Mouse (Mus musculus) intestine, embryonic 15.5 days (tissue): ENCODE results near the gene Cep97. TPM values are rescaled to one million over a fixed set of nuclear protein-coding genes. Genes with fewer than 3 reads are reported as not detected.

Source experiments
- ATAC-seq: fragments of 200-750 bp; cut with Nextera tagmentation; 2 replicates; pipeline ENCODE4 v1.8.0; 2017; ENCODE audit warnings: moderate TSS enrichment, moderate library complexity
- H3K27ac ChIP-seq: fragments of 300-500 bp; sonication (generic); 2 replicates; pipeline ENCODE4 v1.5.1; 2015; ENCODE audit warnings: mild to moderate bottlenecking, inconsistent platforms
- H3K27me3 ChIP-seq: fragments of 300-500 bp; sonication (generic); replicated peaks from 2 replicates; pipeline ENCODE4 v1.6.1; 2015; ENCODE audit warnings: inconsistent platforms
- H3K36me3 ChIP-seq: fragments of 300-500 bp; sonication (generic); 2 replicates; pipeline ENCODE4 v1.6.1; 2015; ENCODE audit warnings: inconsistent platforms
- H3K4me1 ChIP-seq: fragments of 300-500 bp; sonication (generic); replicated peaks from 2 replicates; pipeline ENCODE4 v1.6.1; 2015; ENCODE audit warnings: inconsistent platforms
- H3K4me2 ChIP-seq: fragments of 300-500 bp; sonication (generic); replicated peaks from 2 replicates; pipeline ENCODE4 v1.6.1; 2015; ENCODE audit warnings: mild to moderate bottlenecking, inconsistent platforms
- H3K4me3 ChIP-seq: fragments of 300-500 bp; sonication (generic); replicated peaks from 2 replicates; pipeline ENCODE4 v1.5.1; 2015; ENCODE audit warnings: inconsistent platforms
- H3K9ac ChIP-seq: fragments of 300-500 bp; sonication (generic); 2 replicates; pipeline ENCODE4 v1.6.1; 2015; ENCODE audit warnings: inconsistent platforms
- H3K9me3 ChIP-seq: fragments of 300-500 bp; sonication (generic); 2 replicates; pipeline ENCODE4 v1.6.1; 2016; ENCODE audit warnings: inconsistent platforms
- WGBS: fragments of 180-500 bp; shearing (Covaris S2); methylation state at CpG from one replicate; pipeline ENCODE4 v1.1.7; 2015; 5-methylcytosine and 5-hydroxymethylcytosine counted together
- polyA plus RNA-seq: library from polyadenylated mRNA; unstranded; fragments of >200 nt; fragmentation: Nextera tagmentation; extraction: Ambion mirVana; gene quantifications from 2 replicates; pipeline ENCODE4 v1.2.1, GENCODE M21; 2015

The Cep97 gene
- polyA plus RNA-seq, 1 experiment from 2014 or later = 6.7 TPM

DNA sequence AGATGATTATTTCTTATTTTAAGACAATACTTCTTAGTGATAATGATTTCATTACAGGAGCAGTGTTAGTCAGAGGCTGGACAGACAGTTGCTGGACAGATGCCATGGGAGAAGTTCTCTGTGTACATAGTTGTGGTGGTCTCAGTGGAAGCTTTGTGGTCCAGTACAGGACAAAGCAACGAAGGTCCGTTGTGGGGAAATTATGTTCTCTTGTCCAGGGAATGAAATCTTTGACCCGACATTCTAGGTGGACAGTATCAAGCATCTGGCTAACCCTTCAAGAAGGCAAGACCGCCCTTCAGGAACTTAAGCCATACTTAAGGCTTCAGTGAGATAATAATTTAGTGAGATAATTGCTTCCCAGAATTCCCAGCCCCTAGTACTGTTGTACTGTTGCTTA, 4.1 kb upstream of the Cep97 start:
- no peak for ATAC-seq
- Histone ChIP-seq H3K4me3 (no peak overlapping the region), H3K27ac (no peak overlapping the region), H3K36me3 (no peaks in the 10 kb centered on the region), H3K4me2 (no peak overlapping the region), H3K27me3 (no peaks in the 10 kb centered on the region), H3K4me1 (no peaks in the 10 kb centered on the region), H3K9me3 (no peaks in the 10 kb centered on the region), H3K9ac (no peak overlapping the region)
- WGBS = 84% methylated on average over 4 of the region's 4 CpGs

DNA sequence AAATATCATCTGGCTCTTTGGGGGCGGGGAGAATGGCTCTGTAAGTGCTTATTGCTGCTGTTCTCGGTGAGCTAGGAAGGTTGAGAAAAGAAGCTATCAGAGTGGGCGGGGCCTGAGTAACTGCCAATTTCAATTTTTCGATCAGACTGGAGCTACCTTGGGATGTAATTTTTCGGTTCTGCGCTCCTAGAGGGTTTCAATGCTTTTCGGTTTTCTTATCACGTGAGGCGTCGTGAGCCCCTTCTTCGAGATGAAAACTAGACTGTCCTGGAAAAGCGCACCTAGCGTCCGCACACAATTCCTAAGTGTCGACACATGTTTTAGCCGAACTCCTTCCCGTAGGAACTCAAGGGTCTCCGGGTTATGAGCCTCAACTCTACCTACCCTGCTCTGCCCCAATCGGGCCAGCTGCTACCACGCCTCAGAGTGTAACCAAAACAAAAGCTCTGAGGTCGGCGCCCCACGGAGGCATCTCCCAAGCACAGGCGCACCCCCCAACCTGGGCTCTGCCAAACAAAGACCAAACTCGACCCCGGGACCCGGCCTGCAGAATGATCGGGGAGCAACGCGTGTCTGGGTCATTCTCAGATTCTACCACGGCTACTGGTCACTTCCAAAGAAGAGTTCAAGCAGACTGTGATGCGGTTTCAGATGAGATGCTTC, 843 bp downstream of the Cep97 start:
- peak; percentile 63 for ATAC-seq
- under 1% methylated on average over 32 of the region's 32 CpGs for WGBS
- peak overlapping the region; percentile 71 for H3K4me3 ChIP-seq
- peak overlapping the region; percentile 69 for H3K9ac ChIP-seq
- H3K36me3 ChIP-seq = no peaks in the 10 kb centered on the region
- no peaks in the 10 kb centered on the region for H3K27me3 ChIP-seq
- H3K9me3 ChIP-seq = no peaks in the 10 kb centered on the region
- H3K27ac ChIP-seq = no peak overlapping the region
- no peaks in the 10 kb centered on the region for H3K4me1 ChIP-seq
- H3K4me2 ChIP-seq = peak overlapping the region; percentile 80

DNA sequence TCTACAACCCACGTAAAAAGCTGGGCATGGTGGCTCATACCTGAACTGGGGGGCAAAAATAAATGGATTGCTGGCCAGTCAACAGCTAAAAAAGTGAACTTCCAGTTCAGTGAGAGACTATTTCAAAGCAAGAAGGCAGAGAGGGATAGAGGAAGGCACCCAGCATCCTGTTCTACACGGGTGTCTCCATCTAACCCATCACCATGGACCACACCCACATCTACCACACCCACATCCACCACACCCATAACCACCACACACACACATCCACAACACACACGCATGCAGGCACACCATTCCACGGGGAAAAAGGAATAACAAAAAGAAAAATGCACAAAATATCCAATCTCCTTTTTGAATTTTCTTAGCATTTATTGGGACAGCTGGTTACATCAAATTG, 10.6 kb downstream of the Cep97 start:
- Histone ChIP-seq H3K4me1 (no peaks in the 10 kb centered on the region), H3K4me3 (no peak overlapping the region), H3K9ac (no peak overlapping the region), H3K27ac (no peak overlapping the region), H3K9me3 (no peaks in the 10 kb centered on the region), H3K27me3 (no peaks in the 10 kb centered on the region), H3K4me2 (no peak overlapping the region), H3K36me3 (peaks cover 3% of the 10 kb centered on the region; the same call in 1 of the 2 replicates)
- 87% methylated on average over 4 of the region's 4 CpGs for WGBS
- no peak for ATAC-seq

DNA sequence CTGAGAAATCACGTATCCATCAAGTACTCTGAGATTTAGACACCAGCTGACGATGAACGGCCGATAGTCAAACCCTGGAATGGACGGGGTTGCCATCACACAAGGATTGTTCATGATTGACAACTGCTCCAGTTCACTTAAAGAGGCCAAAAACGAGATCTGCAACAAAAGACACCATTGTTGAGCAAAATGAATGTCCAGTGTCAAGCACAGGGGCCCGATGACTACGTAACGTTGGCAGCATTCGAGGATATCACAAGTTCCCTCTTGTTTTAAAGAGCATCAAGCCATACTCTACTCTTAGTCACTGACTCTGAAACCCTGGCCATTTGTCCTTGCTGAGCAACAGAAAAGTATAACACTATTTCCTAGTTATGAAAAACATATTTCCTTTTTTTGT, 12.6 kb downstream of the Cep97 start:
- 91% methylated on average over 10 of the region's 10 CpGs for WGBS
- ATAC-seq = no peak
- H3K36me3 ChIP-seq = peaks cover 3% of the 10 kb centered on the region; the same call in 1 of the 2 replicates
- no peaks in the 10 kb centered on the region for H3K9me3 ChIP-seq
- H3K9ac ChIP-seq = no peak overlapping the region
- no peaks in the 10 kb centered on the region for H3K4me1 ChIP-seq
- H3K27me3 ChIP-seq = no peaks in the 10 kb centered on the region
- H3K4me2 ChIP-seq = no peak overlapping the region
- H3K27ac ChIP-seq = no peak overlapping the region
- H3K4me3 ChIP-seq = no peak overlapping the region

DNA sequence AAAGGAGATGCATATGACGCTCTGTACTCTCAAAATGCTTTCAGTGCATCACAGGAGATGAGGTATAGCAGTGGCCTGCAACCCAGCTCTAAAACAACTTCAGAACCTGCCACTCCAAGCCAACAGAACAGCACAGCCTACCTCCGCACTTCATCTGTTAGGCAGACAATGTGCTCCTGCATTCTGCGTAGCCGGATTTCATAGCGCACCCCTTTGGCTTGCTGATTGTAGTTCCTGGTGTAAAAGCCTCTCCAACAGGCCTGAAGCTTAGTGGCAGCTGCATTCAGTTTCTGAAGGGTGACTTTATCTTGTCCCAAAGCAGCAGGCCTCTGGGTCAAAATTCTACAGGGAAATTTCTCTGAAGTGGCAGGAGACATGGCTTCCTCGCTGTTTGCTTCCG, 19.9 kb downstream of the Cep97 start:
- Histone ChIP-seq H3K9me3 (no peaks in the 10 kb centered on the region), H3K9ac (no peak overlapping the region), H3K4me1 (no peaks in the 10 kb centered on the region), H3K27me3 (no peaks in the 10 kb centered on the region), H3K4me2 (no peak overlapping the region), H3K27ac (no peak overlapping the region), H3K36me3 (0 out of 2 replicates have a peak, but pooled peaks cover 6% of the 10 kb centered on the region), H3K4me3 (no peak overlapping the region)
- WGBS = 94% methylated on average over 7 of the region's 7 CpGs
- no peak for ATAC-seq

DNA sequence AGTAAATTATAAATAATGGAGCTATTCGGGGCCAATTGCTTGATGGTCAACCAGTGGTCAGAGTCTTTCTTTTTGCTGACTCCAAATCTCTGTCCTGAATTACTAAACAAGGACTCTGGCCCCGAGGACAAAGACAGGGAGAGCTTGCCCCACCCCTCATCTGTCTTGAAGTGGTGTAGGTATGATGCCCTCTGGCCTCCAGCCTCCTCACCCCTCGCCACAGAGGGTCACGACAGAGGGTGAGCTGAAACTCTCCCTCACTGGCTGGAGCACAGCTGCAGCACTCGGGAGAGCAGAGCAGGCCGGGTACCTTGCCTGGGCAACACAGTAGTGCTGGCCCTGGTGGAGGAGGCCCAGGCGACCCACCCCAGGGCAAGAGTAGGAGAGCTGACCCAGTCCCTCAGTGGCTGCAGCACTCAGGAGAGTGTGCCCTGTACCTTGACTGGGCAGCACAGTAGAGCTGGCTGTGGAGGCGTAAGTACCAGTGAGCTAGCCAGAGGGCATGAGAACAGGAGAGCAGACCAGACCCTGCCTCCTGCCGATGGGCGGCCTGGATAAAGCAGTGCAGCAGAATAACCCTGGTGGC, 24.4 kb downstream of the Cep97 start:
- H3K27ac ChIP-seq = no peak overlapping the region
- 89% methylated on average over 10 of the region's 10 CpGs for WGBS
- no peak for ATAC-seq

DNA sequence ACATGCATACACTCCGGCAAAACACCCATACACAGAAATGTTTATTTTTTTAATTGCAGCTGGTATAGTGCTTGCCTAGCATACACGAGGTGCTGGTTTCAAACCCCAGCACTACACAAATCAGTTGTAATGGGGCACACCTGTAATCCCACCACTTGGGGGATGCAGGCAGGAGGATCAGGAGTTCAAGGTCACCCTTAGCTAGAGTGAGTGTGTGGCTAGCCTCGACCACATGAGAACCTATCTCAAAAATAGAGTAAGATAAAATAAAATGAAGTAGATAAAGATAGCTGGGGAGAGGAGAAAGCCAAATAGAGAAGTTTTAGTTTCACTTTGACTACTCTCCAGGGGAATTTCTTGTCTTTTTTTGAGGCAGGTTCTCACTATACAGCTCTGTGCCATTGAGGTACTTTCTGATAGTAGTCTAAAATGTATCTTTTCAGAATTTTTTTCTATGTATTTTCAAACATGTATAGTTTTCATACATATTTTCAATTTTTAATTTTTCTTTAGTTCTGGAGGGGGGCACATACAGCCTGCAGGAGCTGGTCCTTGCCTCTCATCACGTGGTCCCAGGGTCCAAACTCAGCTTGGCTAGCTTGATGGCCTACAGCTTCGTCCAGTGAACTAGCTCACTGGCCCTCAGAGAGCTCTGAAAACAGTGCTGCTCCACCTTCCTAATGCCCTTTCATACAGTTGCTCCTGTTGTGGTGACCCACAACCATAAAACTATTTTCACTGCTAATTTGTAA, 27.6 kb downstream of the Cep97 start:
- Histone ChIP-seq H3K4me3 (no peak overlapping the region), H3K4me2 (no peak overlapping the region), H3K9ac (no peak overlapping the region), H3K36me3 (0 out of 2 replicates have a peak, but pooled peaks cover 9% of the 10 kb centered on the region), H3K27ac (no peak overlapping the region), H3K4me1 (no peaks in the 10 kb centered on the region), H3K27me3 (no peaks in the 10 kb centered on the region), H3K9me3 (no peaks in the 10 kb centered on the region)
- 83% methylated on average over 5 of the region's 5 CpGs for WGBS
- no peak for ATAC-seq

More for the DNA sequence above, 24.4 kb downstream of the Cep97 start:
- Histone ChIP-seq H3K4me2 (no peak overlapping the region), H3K4me1 (no peaks in the 10 kb centered on the region), H3K4me3 (no peak overlapping the region), H3K27me3 (no peaks in the 10 kb centered on the region), H3K9me3 (no peaks in the 10 kb centered on the region), H3K9ac (no peak overlapping the region), H3K36me3 (0 out of 2 replicates have a peak, but pooled peaks cover 9% of the 10 kb centered on the region)

DNA sequence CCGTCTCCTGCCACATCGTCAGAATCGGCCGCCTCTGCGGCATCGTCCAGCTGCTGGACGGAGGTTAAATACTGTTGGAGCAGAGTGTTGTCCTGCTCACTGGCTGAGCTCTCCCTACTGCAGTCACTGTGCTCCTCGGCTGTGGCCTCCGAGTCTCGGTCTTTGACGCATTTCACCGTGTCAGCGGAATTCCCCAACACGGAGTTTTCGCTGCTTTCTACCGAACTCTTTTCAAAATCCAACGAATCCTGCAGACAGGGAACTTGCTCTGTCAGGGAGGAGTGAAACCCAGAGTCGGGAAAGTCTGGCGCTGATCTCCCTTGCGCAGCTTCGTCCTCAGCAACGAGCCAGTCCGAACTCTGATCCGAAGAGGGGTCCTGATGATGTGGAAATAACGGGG, 29.3 kb downstream of the Cep97 start:
- no peak for ATAC-seq
- H3K9ac ChIP-seq = no peak overlapping the region
- H3K9me3 ChIP-seq = no peaks in the 10 kb centered on the region
- no peak overlapping the region for H3K4me2 ChIP-seq
- no peaks in the 10 kb centered on the region for H3K27me3 ChIP-seq
- no peak overlapping the region for H3K4me3 ChIP-seq
- no peak overlapping the region for H3K27ac ChIP-seq
- H3K36me3 ChIP-seq = 0 out of 2 replicates have a peak, but pooled peaks cover 4% of the 10 kb centered on the region
- no peaks in the 10 kb centered on the region for H3K4me1 ChIP-seq
- 81% methylated on average over 25 of the region's 25 CpGs for WGBS

DNA sequence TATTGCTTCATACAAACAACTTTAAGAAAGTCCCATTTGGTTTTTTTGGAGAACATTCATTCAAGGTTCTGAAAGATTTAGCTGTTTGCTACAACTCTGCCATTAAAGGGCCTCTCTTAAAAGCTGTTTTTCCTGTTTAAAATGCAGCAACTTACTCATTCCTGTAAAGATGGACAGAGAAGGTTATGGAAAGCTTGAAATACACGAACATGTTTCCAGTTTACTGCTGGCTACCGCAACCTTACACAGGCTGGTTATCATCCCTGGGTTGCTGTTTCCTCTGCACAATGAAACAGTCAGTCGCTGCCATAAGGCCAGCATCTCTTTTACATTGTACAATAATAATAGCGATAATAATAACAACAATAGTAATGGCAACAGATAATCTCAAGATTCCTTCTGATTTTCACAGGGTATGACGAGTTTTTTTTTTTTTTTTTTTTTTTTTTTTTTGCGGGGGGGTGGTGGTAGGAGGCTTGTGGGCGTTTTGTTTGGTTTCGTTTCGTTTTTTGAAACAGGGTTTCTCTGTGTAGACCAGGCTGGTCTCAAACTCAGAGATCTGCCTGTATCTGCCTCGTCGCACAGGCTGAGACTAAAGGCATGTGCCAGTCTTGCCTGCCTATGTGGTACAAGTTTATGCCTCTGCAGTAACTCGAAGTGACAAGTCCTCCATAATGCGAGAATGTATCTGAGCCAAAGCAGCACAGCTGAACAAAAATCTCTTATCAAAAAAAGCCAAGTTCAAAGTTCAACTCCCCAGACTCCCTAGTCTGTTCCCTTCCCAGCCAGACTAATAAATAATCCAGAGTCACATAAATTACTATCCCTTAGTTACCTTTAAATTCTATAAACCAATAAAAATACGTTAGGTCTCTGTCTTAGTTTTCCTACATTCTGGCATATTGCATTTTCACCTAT, 32.6 kb downstream of the Cep97 start:
- WGBS = 83% methylated on average over 14 of the region's 14 CpGs
- 0 out of 2 replicates have a peak, but pooled peaks have one; percentile 43 for ATAC-seq
- Histone ChIP-seq H3K27me3 (no peaks in the 10 kb centered on the region), H3K9me3 (no peaks in the 10 kb centered on the region), H3K4me2 (no peak overlapping the region), H3K36me3 (no peaks in the 10 kb centered on the region), H3K4me3 (no peak overlapping the region), H3K4me1 (no peaks in the 10 kb centered on the region), H3K27ac (no peak overlapping the region), H3K9ac (no peak overlapping the region)

DNA sequence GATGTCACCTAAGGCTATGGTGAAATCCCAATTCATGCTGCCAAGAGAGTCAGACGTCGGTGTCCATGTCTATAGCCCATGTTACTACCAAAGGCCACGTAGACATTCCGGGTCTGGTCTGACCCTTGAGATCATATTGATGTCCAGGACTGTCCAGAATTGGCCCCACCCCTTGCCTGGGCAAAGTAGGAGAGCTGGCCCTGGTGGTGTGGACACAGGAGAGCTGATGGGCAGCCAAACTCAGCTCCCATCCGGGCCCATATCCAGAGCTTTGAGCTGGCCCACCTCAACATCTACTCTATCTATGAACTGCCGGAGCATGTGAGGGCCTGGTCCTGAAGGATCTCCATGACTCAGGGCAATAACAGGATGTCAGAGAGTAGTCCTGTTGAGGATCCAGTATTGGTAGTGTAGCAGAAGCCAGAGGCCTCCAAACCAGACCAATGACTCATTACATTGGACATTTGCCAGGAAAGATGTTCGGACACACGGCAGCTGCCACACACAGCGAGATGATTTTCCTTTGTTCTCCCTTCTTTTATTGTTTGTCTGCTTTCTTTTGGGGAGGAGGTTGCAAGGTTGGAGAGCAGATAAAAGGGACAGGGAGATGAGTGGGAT, 36.2 kb downstream of the Cep97 start:
- H3K4me3 ChIP-seq = no peak overlapping the region
- no peaks in the 10 kb centered on the region for H3K9me3 ChIP-seq
- peaks cover 5% of the 10 kb centered on the region for H3K4me1 ChIP-seq
- H3K9ac ChIP-seq = no peak overlapping the region
- no peak for ATAC-seq
- no peak overlapping the region for H3K27ac ChIP-seq
- H3K36me3 ChIP-seq = no peaks in the 10 kb centered on the region
- no peak overlapping the region for H3K4me2 ChIP-seq
- H3K27me3 ChIP-seq = no peaks in the 10 kb centered on the region
- 59% methylated on average over 9 of the region's 9 CpGs for WGBS

DNA sequence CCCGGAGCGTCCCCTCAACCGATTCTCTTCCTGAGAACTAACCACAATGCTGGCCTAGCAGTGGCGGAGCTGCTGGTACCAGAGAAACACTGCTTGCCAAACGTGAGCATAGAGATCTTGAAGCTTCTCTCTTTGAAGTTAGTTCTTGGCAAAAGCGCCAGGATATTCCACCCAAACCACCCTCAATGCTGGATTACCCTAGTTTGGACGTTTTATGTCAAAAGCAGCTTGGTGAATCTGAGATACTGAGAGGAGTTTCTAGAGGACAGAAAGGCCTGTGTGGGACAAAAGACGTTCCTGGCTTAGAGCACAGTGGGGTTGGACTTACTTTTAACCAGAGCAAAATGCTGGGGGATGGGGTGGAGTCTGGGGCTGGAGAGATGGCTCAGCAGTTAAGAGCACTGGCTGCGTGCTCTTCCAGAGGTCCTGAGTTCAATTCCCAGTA, 39.0 kb downstream of the Cep97 start:
- Histone ChIP-seq H3K4me2 (peak overlapping the region; percentile 88), H3K4me1 (peaks cover 9% of the 10 kb centered on the region), H3K9ac (peak overlapping the region; percentile 67), H3K36me3 (no peaks in the 10 kb centered on the region), H3K4me3 (peak overlapping the region; percentile 84), H3K27me3 (no peaks in the 10 kb centered on the region), H3K27ac (peak overlapping the region; percentile 75), H3K9me3 (no peaks in the 10 kb centered on the region)
- ATAC-seq = no peak
- 5% methylated on average over 9 of the region's 9 CpGs for WGBS
